Comparison of ENCODE assay signal across 7 mouse cellular contexts in the genomic region with DNA sequence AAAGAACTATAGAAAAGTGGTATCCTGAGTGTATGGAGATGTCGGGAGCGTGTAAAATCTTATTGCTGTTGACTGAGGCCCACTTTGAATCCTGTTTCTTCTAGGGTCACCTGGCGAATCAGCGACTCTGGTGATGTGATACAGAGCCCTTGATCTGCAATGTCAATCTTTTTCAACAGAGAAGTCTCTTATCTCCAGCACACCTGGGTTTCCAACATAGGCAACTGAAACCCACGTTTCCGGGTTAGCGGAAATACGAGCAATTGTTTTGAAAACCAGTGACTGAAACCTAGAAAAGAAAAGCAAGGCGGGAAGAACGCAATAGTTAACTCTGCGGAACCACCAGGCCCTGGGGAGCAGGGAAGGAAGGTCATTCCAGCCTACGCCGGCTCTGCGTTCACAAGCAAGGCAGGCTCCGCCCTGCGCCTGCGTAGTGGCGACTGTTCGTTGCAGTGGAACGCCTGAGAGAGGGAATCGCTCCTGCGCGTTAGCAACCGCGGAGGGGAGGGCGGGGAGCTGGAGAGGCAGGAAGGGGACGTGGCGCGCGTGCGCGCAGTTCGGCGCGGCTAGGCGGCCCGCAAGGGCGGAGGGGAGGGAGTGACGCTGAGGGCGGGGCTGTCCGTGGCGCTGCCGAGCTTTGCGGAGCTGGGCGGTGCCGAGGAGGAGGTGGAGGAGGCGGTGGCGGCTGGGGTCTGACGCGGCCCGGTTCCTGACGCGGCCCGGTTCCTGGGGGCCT. TPM values are rescaled to one million over a fixed set of nuclear protein-coding genes. Genes with fewer than 3 reads are reported as not detected.
DNase-seq lines count a peak whose midpoint lies in the region; ATAC-seq lines count a peak whose summit lies in the region.

A gene (plus strand): TSS at position 436 of the 736 bp plus-strand sequence.

- no peaks in the 10 kb centered on the region for H3K9me3 ChIP-seq in embryonic facial prominence, embryonic 12.5 days
- no peaks in the 10 kb centered on the region for H3K9me3 ChIP-seq in limb, embryonic 11.5 days (ENCODE audit: control insufficient read depth, low read length)
- no peaks in the 10 kb centered on the region for H3K9me3 ChIP-seq in midbrain, embryonic 14.5 days (ENCODE audit: control insufficient read depth, low read length)

- 1% methylated on average over 52 of the region's 54 CpGs for WGBS in embryonic facial prominence, embryonic 12.5 days
- WGBS in limb, embryonic 11.5 days, result 1% methylated on average over 47 of the region's 54 CpGs
- WGBS in midbrain, embryonic 14.5 days, result 1% methylated on average over 53 of the region's 54 CpGs

- H3K9ac ChIP-seq in embryonic facial prominence, embryonic 12.5 days, result peak within 1 kb of the TSS; percentile 98
- H3K9ac ChIP-seq in limb, embryonic 11.5 days (ENCODE audit: low read length), result peak within 1 kb of the TSS; percentile 99
- peak within 1 kb of the TSS; percentile 97 for H3K9ac ChIP-seq in midbrain, embryonic 14.5 days (replicated peaks; ENCODE audit: low read length)

- DNase-seq in adrenal gland, postnatal 25 days, result peak; percentile 99
- DNase-seq in heart, adult 11 months, result peak; percentile 100
- DNase-seq in kidney, adult 18-20 months, result peak; percentile 95
- DNase-seq in limb, embryonic 11.5 days (ENCODE audit: low spot score), result peak; percentile 99
- peak; percentile 100 for DNase-seq in midbrain, embryonic 14.5 days
- DNase-seq in spleen, adult 18-20 months, result peak; percentile 95 to 98

- H3K36me3 ChIP-seq in embryonic facial prominence, embryonic 12.5 days, result no peaks in the 10 kb centered on the region
- H3K36me3 ChIP-seq in limb, embryonic 11.5 days (ENCODE audit: control insufficient read depth, insufficient read depth, low read length), result no peaks in the 10 kb centered on the region
- no peaks in the 10 kb centered on the region for H3K36me3 ChIP-seq in midbrain, embryonic 14.5 days (ENCODE audit: control insufficient read depth, insufficient read depth, low read length)

- ATAC-seq in embryonic facial prominence, embryonic 12.5 days (ENCODE audit: insufficient number of reproducible peaks, insufficient read depth, low FRiP score, low TSS enrichment), result peak; percentile 98
- ATAC-seq in limb, embryonic 11.5 days (ENCODE audit: insufficient number of reproducible peaks, low FRiP score, low TSS enrichment, low read depth), result peak; percentile 99
- peak; percentile 98 for ATAC-seq in midbrain, embryonic 14.5 days (ENCODE audit: low FRiP score, low TSS enrichment)

- H3K4me1 ChIP-seq in embryonic facial prominence, embryonic 12.5 days, result peaks cover 2% of the 10 kb centered on the region; the same call in 1 of the 2 replicates
- H3K4me1 ChIP-seq in limb, embryonic 11.5 days (ENCODE audit: control insufficient read depth, insufficient read depth, low read length), result no peaks in the 10 kb centered on the region
- peaks cover 11% of the 10 kb centered on the region; the same call in 1 of the 2 replicates for H3K4me1 ChIP-seq in midbrain, embryonic 14.5 days (ENCODE audit: control insufficient read depth, insufficient read depth, low read length)

- peak within 1 kb of the TSS; percentile 98 for H3K27ac ChIP-seq in embryonic facial prominence, embryonic 12.5 days
- peak within 1 kb of the TSS; percentile 99 for H3K27ac ChIP-seq in limb, embryonic 11.5 days (replicated peaks; ENCODE audit: low read depth, low read length)
- H3K27ac ChIP-seq in midbrain, embryonic 14.5 days (replicated peaks; ENCODE audit: low read depth, low read length), result peak within 1 kb of the TSS; percentile 99

- H3K27me3 ChIP-seq in embryonic facial prominence, embryonic 12.5 days, result no peaks in the 10 kb centered on the region
- no peaks in the 10 kb centered on the region for H3K27me3 ChIP-seq in limb, embryonic 11.5 days (ENCODE audit: control insufficient read depth, insufficient read depth, low read length)
- H3K27me3 ChIP-seq in midbrain, embryonic 14.5 days (ENCODE audit: control insufficient read depth, insufficient read depth, low read length), result no peaks in the 10 kb centered on the region

- peak within 1 kb of the TSS; percentile 53 for H3K4me2 ChIP-seq in embryonic facial prominence, embryonic 12.5 days (replicated peaks)
- H3K4me2 ChIP-seq in limb, embryonic 11.5 days (ENCODE audit: low read depth, severe bottlenecking), result peak within 1 kb of the TSS; percentile 44
- peak within 1 kb of the TSS; percentile 58 for H3K4me2 ChIP-seq in midbrain, embryonic 14.5 days (ENCODE audit: low read length)

- H3K4me3 ChIP-seq in embryonic facial prominence, embryonic 12.5 days, result peak within 1 kb of the TSS; percentile 86
- peak within 1 kb of the TSS; percentile 86 for H3K4me3 ChIP-seq in limb, embryonic 11.5 days (ENCODE audit: low read depth, low read length)
- peak within 1 kb of the TSS; percentile 84 for H3K4me3 ChIP-seq in midbrain, embryonic 14.5 days (replicated peaks; ENCODE audit: low read depth, low read length)

RNA-seq across cellular contexts. Expression of the gene that starts here (rescaled TPM):
- 445 and 531 TPM in 2 replicates for total RNA-seq in adrenal gland, postnatal 25 days (2021)
- 187 and 199 TPM in 2 replicates for polyA plus RNA-seq in embryonic facial prominence, embryonic 12.5 days (2016; fragmentation: Nextera tagmentation; extraction: Ambion mirVana)
- 250 and 254 TPM in 2 replicates for polyA plus RNA-seq in limb, embryonic 11.5 days (2014; fragmentation: Nextera tagmentation; extraction: Ambion mirVana)
- polyA plus RNA-seq in midbrain, embryonic 14.5 days (2014; fragmentation: Nextera tagmentation; extraction: Ambion mirVana), result 247 and 254 TPM in 2 replicates

Comparison
In these comparisons a context has a peak if more than half of its experiments do, and no peak if none do; other contexts are left out.
1. Peak in every context shown above with its lines: DNase-seq, ATAC-seq, H3K4me3 ChIP-seq and H3K27ac ChIP-seq.